Mouse (Mus musculus) left cerebral cortex, adult 2 months (tissue): ENCODE measurements at regions not wholly inside any gene's neighbourhood (a gene's known extent, or its start where the extent isn't known, plus 50 kb on each side); places are given as distances from the start of the nearest gene placed in this dataset.

ENCODE experiments used
- DNase-seq, 2 experiments: peaks; one replicate each; pipeline ENCODE4 v3.0.0; 2021 to 2022; ENCODE audit warnings: low spot score in 2 of 2, mixed read lengths in 1 of 2; ENCODE audit errors: extremely low spot score in 1 of 2
- H3K27ac ChIP-seq: fragments of 200-600 bp; 2 replicates; pipeline ENCODE4 v1.8.1; 2022
- H3K4me3 ChIP-seq: fragments of 200-600 bp; 2 replicates; pipeline ENCODE4 v1.8.1; 2022
- CTCF ChIP-seq: fragments of 200-600 bp; IDR thresholded peaks from 2 replicates; pipeline ENCODE4 v1.8.1; 2022; ENCODE audit warnings: antibody characterized with exemption, mild to moderate bottlenecking, moderate library complexity
- intact Hi-C: fragments of 180-260 bp; cut with DNase I; formaldehyde crosslinking; loops from one replicate; pipeline ENCODE4 v1.15.1; 2025

GRCm38 (mm10) chr3:17452984-17453383 lies 495.2 kb upstream of the Cypt12 start:
- intact Hi-C loops, result no loop called here
- Histone ChIP-seq H3K27ac (no peak overlapping the region), H3K4me3 (no peak overlapping the region)
- DNase-seq, result no peak
- no peak for TF ChIP-seq CTCF

- intact Hi-C loops, result loop anchor here (5.0 kb wide), 1 partner anchor 332 kb away; no protein-coding TSS in a partner anchor
- H3K27ac ChIP-seq, result no peak overlapping the region
- no peak overlapping the region for H3K4me3 ChIP-seq
- TF ChIP-seq CTCF, result no peak
- no peak for DNase-seq
Measured at GRCm38 (mm10) chr3:17460545-17460944, 487.7 kb upstream of the Cypt12 start.

GRCm38 (mm10) chr3:17461365-17461764 lies 486.8 kb upstream of the Cypt12 start:
- Histone ChIP-seq H3K27ac (no peak overlapping the region), H3K4me3 (no peak overlapping the region)
- TF ChIP-seq CTCF, result no peak
- intact Hi-C loops, result loop anchor here (5.0 kb wide), 1 partner anchor 331 kb away; no protein-coding TSS in a partner anchor
- no peak for DNase-seq

- intact Hi-C loops, result no loop called here
- no peak for DNase-seq
- Histone ChIP-seq H3K27ac (no peak overlapping the region), H3K4me3 (no peak overlapping the region)
- no peak for TF ChIP-seq CTCF
Measured at GRCm38 (mm10) chr3:17473812-17474211, 474.4 kb upstream of the Cypt12 start.

- Histone ChIP-seq H3K4me3 (no peak overlapping the region), H3K27ac (peak overlapping the region; percentile 16; the same call in 1 of the 2 replicates)
- TF ChIP-seq CTCF, result no peak
- DNase-seq, result no peak
- intact Hi-C loops, result no loop called here
Measured at GRCm38 (mm10) chr3:17489240-17490142, 458.7 kb upstream of the Cypt12 start.

- no peak overlapping the region for H3K4me3 ChIP-seq
- no peak overlapping the region for H3K27ac ChIP-seq
- intact Hi-C loops, result no loop called here
- TF ChIP-seq CTCF, result no peak
- no peak for DNase-seq
Measured at GRCm38 (mm10) chr3:17490632-17491031, 457.6 kb upstream of the Cypt12 start.

- Histone ChIP-seq H3K4me3 (no peak overlapping the region), H3K27ac (no peak overlapping the region)
- no peak for TF ChIP-seq CTCF
- intact Hi-C loops, result no loop called here
- DNase-seq, result no peak
Measured at GRCm38 (mm10) chr3:17498291-17498690, 449.9 kb upstream of the Cypt12 start.

GRCm38 (mm10) chr3:17501556-17501955 lies 446.7 kb upstream of the Cypt12 start:
- no peak for TF ChIP-seq CTCF
- Histone ChIP-seq H3K27ac (no peak overlapping the region), H3K4me3 (no peak overlapping the region)
- no peak for DNase-seq
- intact Hi-C loops, result no loop called here

- no peak for DNase-seq
- no peak for TF ChIP-seq CTCF
- no peak overlapping the region for H3K27ac ChIP-seq
- intact Hi-C loops, result no loop called here
- no peak overlapping the region for H3K4me3 ChIP-seq
Measured at GRCm38 (mm10) chr3:17541346-17541745, 406.9 kb upstream of the Cypt12 start.

GRCm38 (mm10) chr3:17547559-17548059 lies 400.6 kb upstream of the Cypt12 start:
- H3K27ac ChIP-seq, result no peak overlapping the region
- intact Hi-C loops, result no loop called here
- no peak for DNase-seq
- no peak overlapping the region for H3K4me3 ChIP-seq
- no peak for TF ChIP-seq CTCF

- intact Hi-C loops, result no loop called here
- no peak for TF ChIP-seq CTCF
- no peak overlapping the region for H3K27ac ChIP-seq
- DNase-seq, result no peak
- H3K4me3 ChIP-seq, result no peak overlapping the region
Measured at GRCm38 (mm10) chr3:17582487-17582886, 365.7 kb upstream of the Cypt12 start.

- TF ChIP-seq CTCF, result no peak
- no peak for DNase-seq
- no peak overlapping the region for H3K4me3 ChIP-seq
- intact Hi-C loops, result no loop called here
- no peak overlapping the region for H3K27ac ChIP-seq
Measured at GRCm38 (mm10) chr3:17589956-17590546, 358.2 kb upstream of the Cypt12 start.

- intact Hi-C loops, result no loop called here
Measured at GRCm38 (mm10) chr3:17592463-17592862, 355.7 kb upstream of the Cypt12 start.

More at GRCm38 (mm10) chr3:17592463-17592862, 355.7 kb upstream of the Cypt12 start:
- no peak for DNase-seq
- H3K27ac ChIP-seq, result no peak overlapping the region
- H3K4me3 ChIP-seq, result no peak overlapping the region
- no peak for TF ChIP-seq CTCF
